Mouse (Mus musculus): ENCODE results near the gene Stard3nl. TPM values are rescaled to one million over a fixed set of nuclear protein-coding genes. Genes with fewer than 3 reads are reported as not detected.
"Not testable (repeated sequence)": the region's sequence is repeated elsewhere in the genome, so short reads cannot be mapped to it uniquely, and the experiment has no call there.

The Stard3nl gene
- total RNA-seq, 2 experiments from 2014 or later, result 20.0 to 37.3 TPM

DNA sequence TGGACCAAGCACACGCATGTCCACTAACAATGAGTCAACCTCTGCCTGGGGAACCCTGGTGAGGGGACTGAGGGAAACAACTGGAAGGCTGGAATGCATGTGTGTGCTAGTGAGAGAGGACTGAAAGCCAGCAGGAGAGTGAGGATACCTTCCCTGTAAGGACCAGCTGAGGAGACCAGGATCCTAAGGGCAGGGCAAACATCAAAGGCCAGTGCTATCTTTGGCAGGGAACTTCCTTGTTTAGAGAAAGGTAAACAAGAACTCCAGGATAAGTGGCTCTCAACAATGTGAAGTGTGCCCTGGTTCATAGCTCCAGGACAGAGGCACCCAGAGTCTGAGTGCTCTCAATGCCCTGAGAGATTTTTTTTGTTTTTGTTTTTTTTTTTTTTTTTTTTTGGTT, 6.2 kb downstream of the Stard3nl start:
- no peak for ATAC-seq (replicated peaks; ENCODE audit: poor library complexity)

- ATAC-seq (replicated peaks; ENCODE audit: poor library complexity), result no peak
Observed at GRCm38 (mm10) chr13:19385226-19385625, 10.4 kb downstream of the Stard3nl start.

DNA sequence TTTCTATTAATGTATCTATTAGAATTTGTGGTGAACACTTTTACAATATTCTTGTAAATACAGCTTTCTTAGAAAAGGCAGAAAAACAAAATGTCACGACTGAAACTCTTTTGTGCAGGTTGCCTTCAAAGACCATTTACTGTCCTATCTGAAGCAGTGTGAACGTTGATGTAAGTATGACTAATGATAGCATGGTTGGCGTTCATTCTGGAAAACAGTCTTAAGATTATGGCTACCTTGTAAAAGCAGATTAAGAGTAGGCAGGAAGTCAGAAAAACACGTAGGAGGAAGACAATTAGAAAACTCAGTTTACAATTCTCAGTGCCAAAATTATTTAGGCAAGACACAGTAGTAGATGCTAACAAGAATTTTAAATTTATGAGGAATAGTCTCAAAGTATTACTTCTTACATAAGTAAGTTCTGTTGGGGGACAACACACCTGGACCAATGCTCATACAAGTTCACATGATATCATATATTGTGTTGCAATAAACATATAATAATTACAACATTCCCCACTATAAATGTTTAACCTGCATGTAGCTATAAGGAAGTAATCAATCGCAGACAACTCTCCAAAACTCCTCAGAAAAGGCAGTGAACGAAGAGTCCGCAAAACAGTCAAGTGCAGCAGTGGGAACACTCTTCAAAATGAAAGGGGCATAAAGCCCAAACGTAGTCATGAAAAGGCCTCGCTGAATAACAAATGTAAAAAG, 14.3 kb downstream of the Stard3nl start:
- no peak for ATAC-seq (replicated peaks; ENCODE audit: poor library complexity)

DNA sequence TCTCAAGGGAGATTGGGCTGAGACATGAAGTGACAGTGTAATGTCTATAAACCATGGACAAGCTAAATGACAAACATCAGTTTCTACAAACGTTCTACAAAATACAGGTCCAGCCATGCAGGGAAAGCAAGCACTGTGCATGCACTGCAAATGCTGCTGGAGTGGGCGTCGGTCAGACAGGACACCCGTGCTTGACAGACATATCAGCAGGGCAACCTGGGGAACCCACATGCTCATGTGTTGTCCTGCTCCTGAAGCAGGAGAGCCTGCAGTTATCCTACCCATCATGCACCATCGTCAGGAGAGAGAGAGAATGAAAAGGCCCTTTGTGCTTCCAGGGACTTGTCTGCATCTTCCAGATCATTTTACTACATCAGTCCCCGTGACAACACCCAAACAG, 16.3 kb downstream of the Stard3nl start:
- peak; percentile 31; the same call in 1 of the 2 replicates for ATAC-seq (replicated peaks; ENCODE audit: poor library complexity)

- ATAC-seq (replicated peaks; ENCODE audit: poor library complexity), result no peak
Observed at GRCm38 (mm10) chr13:19372133-19372729, 23.4 kb downstream of the Stard3nl start.

- ATAC-seq (replicated peaks; ENCODE audit: poor library complexity), result no peak
Observed at GRCm38 (mm10) chr13:19368817-19369216, 26.8 kb downstream of the Stard3nl start.

GRCm38 (mm10) chr13:19367536-19367935, 28.1 kb downstream of the Stard3nl start:
- ATAC-seq (replicated peaks; ENCODE audit: poor library complexity), result no peak

DNA sequence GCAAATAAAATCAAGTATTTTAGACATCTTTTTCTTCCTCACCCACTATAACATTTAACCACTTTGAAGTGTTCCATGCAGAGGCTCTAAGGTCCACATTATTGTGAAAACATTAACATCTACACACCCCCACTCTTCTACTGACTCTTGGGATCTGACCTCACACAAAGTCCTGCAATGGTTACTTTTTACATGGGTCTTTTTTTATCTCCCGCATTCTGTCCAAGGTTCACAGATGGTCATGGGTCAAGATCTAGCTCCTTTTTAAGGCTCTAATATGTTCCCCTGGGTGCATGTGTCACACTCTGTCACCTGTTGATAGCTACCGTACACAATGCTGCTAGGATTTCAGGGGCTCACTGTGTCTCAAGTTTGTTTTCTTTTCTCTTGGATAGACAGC, 28.7 kb downstream of the Stard3nl start:
- no peak for ATAC-seq (replicated peaks; ENCODE audit: poor library complexity)

DNA sequence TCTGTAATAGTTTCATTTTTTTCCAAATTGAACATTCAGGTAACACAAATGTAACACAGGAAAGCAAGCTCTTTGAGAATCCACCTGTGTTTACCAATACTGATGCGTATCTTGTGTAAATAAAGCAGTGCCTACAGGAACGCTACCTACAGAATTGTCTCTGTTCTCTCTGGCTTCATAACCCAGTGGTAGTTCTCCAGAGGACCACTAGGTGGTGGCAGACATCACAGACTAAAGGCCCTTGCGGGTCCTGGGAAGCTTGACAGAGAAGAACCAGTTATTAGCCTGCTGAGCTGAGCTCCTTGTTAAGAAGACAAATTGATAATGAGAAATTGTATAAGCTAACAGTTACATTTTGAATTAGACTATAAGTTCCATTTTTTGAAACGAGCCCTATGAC, 30.0 kb downstream of the Stard3nl start:
- ATAC-seq (replicated peaks; ENCODE audit: poor library complexity), result peak; percentile 93

GRCm38 (mm10) chr13:19364245-19364772, 31.3 kb downstream of the Stard3nl start:
- ATAC-seq (replicated peaks; ENCODE audit: poor library complexity), result peak; percentile 69

DNA sequence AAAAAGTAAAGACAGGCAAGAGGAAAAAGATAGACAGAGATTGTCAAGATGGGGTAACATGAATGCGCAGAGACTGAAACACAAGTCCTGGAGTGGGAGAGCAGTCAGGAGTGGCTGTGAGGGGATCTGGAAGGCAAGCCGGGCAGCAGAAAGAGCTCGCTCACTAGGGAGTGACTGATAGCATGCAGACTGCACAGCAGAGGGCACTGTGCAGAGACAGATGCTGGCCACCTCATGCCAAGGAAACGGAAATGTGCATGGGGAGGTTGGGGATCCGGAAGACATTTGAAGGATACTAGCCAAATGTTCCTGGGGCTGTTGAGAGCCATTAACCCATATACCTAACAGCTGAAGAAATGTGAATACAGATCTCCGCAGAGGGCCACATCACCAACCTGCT, 33.2 kb downstream of the Stard3nl start:
- no peak; the same call in 1 of the 2 replicates for ATAC-seq (replicated peaks; ENCODE audit: poor library complexity)

DNA sequence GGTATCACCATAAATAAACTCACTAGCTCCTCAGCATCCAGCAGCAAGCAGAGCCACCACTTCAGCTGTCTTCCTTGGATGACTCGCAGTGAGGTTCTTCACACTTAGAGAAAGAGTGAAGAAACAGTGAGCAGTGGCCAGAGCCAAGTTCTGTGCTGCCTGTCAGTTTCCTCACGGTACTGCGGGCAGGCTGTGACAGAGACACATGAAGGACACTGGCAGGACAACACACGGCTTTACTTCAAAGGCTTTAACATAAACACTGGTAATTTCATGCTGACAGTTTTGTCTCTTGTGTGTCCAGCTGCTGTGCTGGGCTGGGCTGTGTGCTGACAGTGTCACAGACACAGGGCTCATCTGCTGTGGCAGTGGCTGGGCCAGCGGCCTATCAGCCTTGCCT, 37.6 kb downstream of the Stard3nl start:
- ATAC-seq (replicated peaks; ENCODE audit: poor library complexity), result no peak

DNA sequence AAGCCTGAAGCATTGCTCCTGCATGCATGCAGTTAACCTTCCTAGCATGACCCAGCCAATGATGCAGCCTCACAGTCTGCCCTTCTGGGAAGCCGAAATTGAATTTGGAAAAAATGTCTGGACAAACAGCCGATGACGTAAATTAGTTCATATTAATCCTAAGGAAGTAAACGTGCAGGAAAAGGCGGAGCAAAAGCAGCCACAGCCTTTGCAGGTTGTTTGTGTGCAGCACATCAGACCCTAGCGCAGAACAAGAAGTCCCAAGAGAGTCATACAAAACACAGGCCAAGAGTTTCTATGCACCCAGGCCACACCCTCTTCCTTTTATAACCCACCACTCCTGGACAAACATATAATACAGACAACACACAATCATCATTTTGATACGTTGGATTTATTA, 38.3 kb downstream of the Stard3nl start:
- ATAC-seq (replicated peaks; ENCODE audit: poor library complexity), result no peak

GRCm38 (mm10) chr13:19356720-19357119, 38.9 kb downstream of the Stard3nl start:
- ATAC-seq (replicated peaks; ENCODE audit: poor library complexity), result no peak

DNA sequence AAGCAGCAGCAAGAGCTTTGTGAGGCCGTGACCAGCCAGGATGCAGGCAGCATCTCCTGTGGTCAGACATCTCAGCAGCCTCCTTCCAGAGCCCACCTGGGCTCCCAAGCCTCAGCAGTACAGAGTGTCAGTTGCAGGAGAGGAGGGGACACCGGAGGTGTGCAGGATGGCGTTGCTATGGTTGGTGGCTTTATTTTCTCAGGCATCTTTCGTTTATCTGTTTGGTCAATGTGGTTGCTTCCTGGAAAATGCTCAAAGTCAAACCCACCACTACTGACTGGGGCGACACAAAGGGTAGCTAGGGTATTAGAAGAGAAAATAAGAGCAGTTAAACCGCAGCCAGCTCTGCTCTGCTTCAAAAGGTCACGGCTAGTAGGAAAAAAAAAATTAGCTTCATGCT, 39.5 kb downstream of the Stard3nl start:
- 0 out of 2 replicates have a peak, but pooled peaks have one; percentile 23 for ATAC-seq (replicated peaks; ENCODE audit: poor library complexity)

DNA sequence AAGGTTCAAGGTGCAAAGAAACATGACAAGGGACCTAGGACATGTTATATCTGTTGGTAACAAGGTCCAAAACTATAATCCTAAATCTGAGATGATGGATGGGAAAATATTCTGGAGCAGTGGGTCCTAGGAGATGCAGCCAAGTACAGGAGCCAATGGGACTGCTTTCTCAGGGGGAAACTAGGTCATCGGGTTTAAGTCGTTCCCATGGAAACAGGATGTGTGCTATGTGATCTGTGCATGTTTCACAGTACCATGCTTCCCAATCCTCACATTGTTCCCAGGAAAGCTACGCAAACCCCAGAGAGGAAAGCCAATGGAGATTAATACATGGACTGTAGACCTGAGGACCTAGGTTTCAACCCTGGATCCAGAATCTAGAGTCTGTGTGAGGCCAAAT, 42.8 kb downstream of the Stard3nl start:
- ATAC-seq (replicated peaks; ENCODE audit: poor library complexity), result no peak

- not testable (repeated sequence) for ATAC-seq (replicated peaks; ENCODE audit: poor library complexity)
Observed at GRCm38 (mm10) chr13:19340356-19340755, 55.2 kb downstream of the Stard3nl start.

DNA sequence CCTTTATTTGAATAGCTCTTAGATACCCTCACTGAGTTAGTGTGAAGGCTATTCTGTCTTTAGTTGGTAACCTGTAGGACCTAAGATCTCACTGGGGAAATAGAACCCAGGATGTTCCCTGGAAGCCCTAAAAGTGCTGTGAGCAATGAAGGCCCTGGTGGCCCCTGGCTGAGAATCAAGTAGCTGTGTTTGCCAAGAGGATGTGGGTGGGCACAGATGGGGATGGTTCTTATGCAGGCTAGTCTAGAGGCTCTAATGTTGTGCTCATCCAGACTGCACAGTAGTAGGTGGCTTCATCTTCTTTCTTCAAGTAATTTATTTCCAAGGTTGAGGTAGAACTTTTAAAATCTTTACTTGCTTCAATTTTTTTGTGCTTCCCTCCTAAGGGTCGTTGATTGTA, 59.3 kb downstream of the Stard3nl start:
- ATAC-seq (replicated peaks; ENCODE audit: poor library complexity), result not testable (repeated sequence)
